Mouse (Mus musculus) right cerebral cortex, postnatal 36 days (tissue): Measurements from ENCODE around the gene Mapre1.
A peak's percentile ranks its signal among the peaks of the same experiment; 100 is the strongest.
"Not testable (repeated sequence)": the region's sequence is repeated elsewhere in the genome, so short reads cannot be mapped to it uniquely, and the experiment has no call there.

Experiments used
- DNase-seq, 2 experiments: peaks; one replicate each; pipeline ENCODE4 v3.0.0; 2022; ENCODE audit warnings: low spot score in 2 of 2, mixed read lengths in 1 of 2

The Mapre1 gene

GRCm38 (mm10) chr2:153740500-153741436 lies at the start of gene Mapre1:
Mapre1 (plus strand) TSS chr2:153741274.
- peak; percentile 100 for DNase-seq

GRCm38 (mm10) chr2:153693413-153693812 lies 47.7 kb upstream of the Mapre1 start:
- not testable (repeated sequence) for DNase-seq

GRCm38 (mm10) chr2:153694462-153695085 lies 46.5 kb upstream of the Mapre1 start:
- DNase-seq, result no peak

DNA sequence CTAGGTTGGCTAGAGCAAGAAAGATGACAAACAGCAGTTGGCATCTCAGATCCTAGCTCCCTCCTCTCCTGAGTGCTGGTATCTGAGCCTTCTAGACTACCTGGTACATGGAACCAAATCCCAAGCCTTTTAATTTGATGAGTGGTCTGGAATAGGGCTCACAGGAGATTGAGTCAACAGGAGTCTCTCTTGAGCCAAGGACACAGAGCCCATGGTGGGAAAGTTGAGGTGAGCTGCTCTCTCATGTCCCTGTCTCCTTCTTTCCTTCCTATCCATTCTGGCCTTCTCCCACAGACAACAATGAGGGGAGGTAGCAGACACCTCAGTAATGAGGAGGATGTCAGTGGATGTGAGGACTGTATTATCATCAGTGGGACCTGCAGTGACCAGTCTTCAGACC lies 44.7 kb upstream of the Mapre1 start, which contains the start of gene Dnmt3c:
TSS of gene Dnmt3c (plus strand) at position 301 of the 400 bp plus-strand sequence.
- DNase-seq, result no peak

GRCm38 (mm10) chr2:153703389-153703788 lies 37.7 kb upstream of the Mapre1 start:
- DNase-seq, result no peak

- DNase-seq, result no peak
Observed at GRCm38 (mm10) chr2:153710701-153711330, 30.3 kb upstream of the Mapre1 start.

GRCm38 (mm10) chr2:153712646-153713091 lies 28.4 kb upstream of the Mapre1 start:
- peak; percentile 3 to 8 for DNase-seq

DNA sequence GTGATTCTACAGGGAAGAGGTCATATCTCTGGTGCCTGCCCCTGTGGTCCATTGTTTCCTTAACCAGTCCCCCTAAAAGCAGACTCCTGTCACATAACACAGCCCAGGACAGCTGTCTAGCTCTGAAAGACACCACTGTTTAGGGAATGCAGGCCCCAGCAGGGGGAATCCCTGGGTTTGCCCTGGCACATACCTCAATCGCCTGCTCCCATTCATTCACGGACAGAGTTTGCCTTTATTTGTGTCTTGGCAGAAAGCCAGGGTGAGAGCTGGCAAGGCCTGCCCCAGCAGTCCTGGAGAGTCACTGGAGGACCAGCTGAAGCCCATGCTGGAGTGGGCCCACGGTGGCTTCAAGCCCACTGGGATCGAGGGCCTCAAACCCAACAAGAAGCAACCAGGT lies 27.8 kb upstream of the Mapre1 start:
- DNase-seq, result peak; percentile 39 to 48

GRCm38 (mm10) chr2:153717861-153718260 lies 23.2 kb upstream of the Mapre1 start:
- DNase-seq, result not testable (repeated sequence)

GRCm38 (mm10) chr2:153723098-153723497 lies 18.0 kb upstream of the Mapre1 start:
- no peak for DNase-seq

DNA sequence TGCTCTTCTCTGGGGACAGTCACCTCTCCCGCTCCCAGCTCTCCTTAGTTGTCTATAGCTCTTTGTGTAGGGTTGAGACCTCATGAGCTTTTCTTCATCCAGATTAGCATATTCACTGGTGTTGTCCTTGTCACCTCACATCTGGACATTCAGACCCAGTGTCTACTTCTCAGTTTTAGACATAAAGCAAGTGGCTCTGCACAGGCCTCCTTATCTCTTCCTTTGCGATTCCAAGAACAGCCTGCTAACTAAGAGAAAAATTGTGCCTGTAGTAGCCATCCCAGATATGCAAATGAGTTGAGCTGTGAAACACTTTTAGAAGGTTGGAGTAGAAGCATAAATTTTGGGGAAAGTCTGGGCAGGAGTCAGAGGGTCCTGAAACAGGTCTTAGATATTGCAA lies 16.6 kb upstream of the Mapre1 start:
- no peak for DNase-seq

DNA sequence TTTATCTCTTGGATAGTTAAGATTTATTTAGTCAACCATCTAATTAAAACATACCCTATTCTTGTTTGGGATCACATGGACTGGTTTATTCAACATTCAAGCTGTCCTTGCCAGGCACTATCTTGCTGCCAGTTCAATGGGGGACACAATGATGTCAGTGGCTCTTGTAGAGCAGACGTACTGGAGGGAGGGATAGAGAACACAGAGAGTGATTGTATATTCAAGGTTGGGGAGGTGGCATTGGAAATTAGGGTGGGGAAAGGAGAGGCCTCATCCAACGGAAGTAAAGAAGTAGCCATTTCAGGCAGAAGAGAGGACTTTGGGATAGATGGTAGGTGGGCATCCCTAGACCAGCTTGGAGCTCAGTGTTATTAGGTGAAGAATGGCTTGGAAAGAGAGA lies 16.2 kb upstream of the Mapre1 start:
- no peak for DNase-seq

GRCm38 (mm10) chr2:153725291-153725690 lies 15.8 kb upstream of the Mapre1 start:
- no peak for DNase-seq

DNA sequence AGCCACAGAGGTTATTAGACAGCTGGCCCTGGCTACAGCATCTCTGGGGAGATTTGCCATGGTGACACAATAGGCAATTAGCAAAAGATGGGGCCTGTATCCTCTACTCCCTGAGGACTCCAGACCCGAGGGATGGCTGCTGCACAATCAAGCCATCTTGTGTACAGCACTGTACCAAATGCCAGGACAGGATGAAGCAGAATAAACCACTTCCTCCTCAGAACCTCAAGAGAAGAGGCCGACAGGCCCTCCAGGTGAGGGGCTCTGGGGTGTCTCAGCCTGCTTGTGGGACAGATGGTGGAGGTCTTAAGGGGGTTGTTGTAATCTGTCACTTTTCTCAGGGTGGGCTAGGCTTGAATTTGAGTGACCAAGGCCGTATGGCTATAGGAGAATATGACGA lies 7.0 kb upstream of the Mapre1 start:
- DNase-seq, result no peak

DNA sequence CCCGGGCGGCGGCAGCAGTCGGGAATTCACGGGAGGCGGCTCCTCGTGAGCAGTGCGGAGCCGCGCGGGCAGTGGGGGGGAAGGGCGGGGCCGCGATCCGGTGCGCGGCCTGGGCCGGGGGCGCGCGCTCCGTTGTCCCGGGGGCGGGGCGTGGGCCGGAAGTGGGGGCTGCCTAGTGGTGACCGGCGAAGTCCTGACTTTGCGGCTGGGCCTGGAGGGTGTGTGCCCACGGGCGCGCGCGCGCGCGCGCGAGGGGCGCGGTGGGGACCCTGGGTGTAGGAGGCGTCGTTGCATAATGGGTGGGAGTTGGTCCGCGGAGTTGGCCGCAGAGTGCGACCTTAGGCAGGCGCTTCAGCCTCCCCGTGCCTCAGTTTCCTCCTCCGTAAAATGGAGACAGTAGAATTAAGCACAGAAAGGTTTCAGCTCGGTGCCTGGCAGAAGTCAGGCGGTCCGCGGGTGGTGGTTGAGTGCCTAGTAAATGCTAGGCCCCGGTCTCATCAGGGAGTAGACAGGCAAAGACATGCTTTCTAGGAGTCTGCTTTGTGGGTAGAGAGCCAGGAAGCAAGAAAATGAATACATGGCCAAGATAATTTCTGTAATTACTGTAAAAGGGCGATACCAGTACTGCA lies 477 bp downstream of the Mapre1 start:
- peak in 1 of 2 experiments; percentile 21 for DNase-seq

- no peak for DNase-seq
Observed at GRCm38 (mm10) chr2:153747994-153748393, 6.9 kb downstream of the Mapre1 start.

- no peak for DNase-seq
Observed at GRCm38 (mm10) chr2:153750363-153750762, 9.3 kb downstream of the Mapre1 start.

DNA sequence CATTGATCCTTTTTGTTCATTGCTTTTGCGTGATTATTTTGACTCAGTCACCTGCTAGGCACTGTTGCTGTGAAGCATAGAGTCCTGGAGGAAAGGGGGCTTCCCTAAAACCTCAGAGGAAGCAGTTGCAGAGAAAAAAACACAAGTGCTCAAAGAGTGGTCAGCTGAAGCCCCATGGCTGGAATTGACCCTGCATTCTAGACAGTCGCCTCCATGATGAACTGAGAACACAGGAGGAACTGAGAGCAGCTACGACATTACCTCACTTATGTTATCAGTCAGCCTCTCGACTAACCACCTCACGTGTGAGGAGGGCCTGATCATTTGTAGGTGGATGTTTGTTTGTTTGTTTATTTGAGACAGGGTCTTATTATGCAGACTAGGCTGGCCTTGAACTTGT lies 21.0 kb downstream of the Mapre1 start:
- no peak for DNase-seq

- no peak for DNase-seq
Observed at GRCm38 (mm10) chr2:153767484-153767883, 26.4 kb downstream of the Mapre1 start.

- DNase-seq, result no peak
Observed at GRCm38 (mm10) chr2:153768881-153769280, 27.8 kb downstream of the Mapre1 start.

- DNase-seq, result no peak
Observed at GRCm38 (mm10) chr2:153772950-153773349, 31.9 kb downstream of the Mapre1 start.

DNA sequence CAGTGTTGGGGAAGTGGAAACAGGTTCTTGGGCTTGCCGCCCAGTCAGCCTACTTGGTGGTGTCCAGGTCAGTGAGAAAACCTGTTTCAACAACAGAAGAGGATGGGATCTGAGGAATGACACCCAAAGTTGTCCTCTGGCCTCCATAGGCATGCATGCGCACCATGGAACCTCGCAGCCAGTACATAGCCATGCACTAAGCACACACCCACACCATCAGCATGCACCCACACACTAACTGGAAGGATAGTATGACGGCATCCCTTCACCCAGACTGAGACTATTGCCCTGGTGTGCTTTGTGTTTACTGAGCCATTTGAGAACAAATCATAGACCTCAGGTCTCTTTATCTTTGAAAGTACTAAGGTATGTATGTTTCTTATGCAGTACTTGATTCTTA lies 34.4 kb downstream of the Mapre1 start:
- no peak for DNase-seq
